Mouse (Mus musculus) myocyte (in vitro differentiated cells): ENCODE results near the gene Pias3.

Experiments
- E2F4 ChIP-seq: IDR thresholded peaks from one replicate; pipeline ENCODE4 v1.6.1; 2011; ENCODE audit warnings: mild to moderate bottlenecking, control low read depth, moderate library complexity; ENCODE audit not compliant: insufficient read depth
- MYOD1 ChIP-seq, 3 experiments: IDR thresholded peaks; one replicate each; pipeline ENCODE4 v1.6.1; 2011; ENCODE audit warnings: control low read depth in 2 of 3, low read depth in 2 of 3, mild to moderate bottlenecking in 2 of 3, moderate library complexity in 1 of 3; ENCODE audit not compliant: insufficient read length in 2 of 3, control insufficient read depth in 1 of 3
- MYOG ChIP-seq, 3 experiments: IDR thresholded peaks; one replicate each; pipeline ENCODE4 v1.6.1; 2011; ENCODE audit warnings: control low read depth in 2 of 3, low read depth in 2 of 3, mild to moderate bottlenecking in 2 of 3; ENCODE audit not compliant: insufficient read length in 2 of 3, control insufficient read depth in 1 of 3, insufficient read depth in 1 of 3
- POLR2A ChIP-seq: IDR thresholded peaks from one replicate; pipeline ENCODE4 v1.6.1; 2011; ENCODE audit warnings: low read depth, mild to moderate bottlenecking, control low read depth, moderate library complexity; ENCODE audit not compliant: insufficient read length
- REST ChIP-seq: IDR thresholded peaks from one replicate; pipeline ENCODE4 v1.6.1; 2011; ENCODE audit warnings: mild to moderate bottlenecking, control low read depth, moderate library complexity; ENCODE audit not compliant: insufficient read depth, insufficient read length
- SRF ChIP-seq: IDR thresholded peaks from one replicate; pipeline ENCODE4 v1.6.1; 2011; ENCODE audit warnings: low read depth; ENCODE audit not compliant: control insufficient read depth, insufficient read length
- TCF12 ChIP-seq: IDR thresholded peaks from one replicate; pipeline ENCODE4 v1.6.1; 2011; ENCODE audit warnings: mild to moderate bottlenecking, control low read depth; ENCODE audit not compliant: poor library complexity, insufficient read depth, severe bottlenecking
- TCF3 ChIP-seq: IDR thresholded peaks from one replicate; pipeline ENCODE4 v1.6.1; 2011; ENCODE audit warnings: low read depth, control low read depth; ENCODE audit not compliant: insufficient read length
- USF1 ChIP-seq: IDR thresholded peaks from one replicate; pipeline ENCODE4 v1.6.1; 2011; ENCODE audit warnings: low read depth, mild to moderate bottlenecking, control low read depth, moderate library complexity

- TF ChIP-seq E2F4: no peak
- TF ChIP-seq TCF12: no peak
- TF ChIP-seq POLR2A: no peak
- TF ChIP-seq MYOG (IDR thresholded peaks at IDR 0.05; ENCODE audit: control insufficient read depth in 1 of 3, insufficient read depth in 1 of 3, insufficient read length in 2 of 3, low read depth in 2 of 3): no peak
- TF ChIP-seq USF1: no peak
- no peak for TF ChIP-seq TCF3
- TF ChIP-seq MYOD1 (IDR thresholded peaks at IDR 0.05; ENCODE audit: control insufficient read depth in 1 of 3, insufficient read length in 2 of 3, low read depth in 2 of 3): no peak
- TF ChIP-seq REST: no peak
- TF ChIP-seq SRF: no peak
Measured at GRCm38 (mm10) chr3:96737995-96738394, 41.8 kb downstream of the Pias3 start.
